In genomic region chr10:39267236-39267635, GRCm38 (mm10) we compare ENCODE assay signal across 9 mouse cellular contexts.
DNase-seq lines count a peak whose midpoint lies in the region; ATAC-seq and TF ChIP-seq lines count a peak whose summit lies in the region.
"Had no signal": no experiment of that assay in that cellular context is flagged by ENCODE, and none has a peak within 500 bp of the region (broad histone marks: within the 10 kb centered on the region; RNA-seq: fewer than 3 reads in every experiment).

No protein-coding gene starts in this region.

- H3K27me3 ChIP-seq in heart, embryonic 11.5 days (ENCODE audit: control insufficient read depth, insufficient read depth, low read length), result no peaks in the 10 kb centered on the region
- H3K27me3 ChIP-seq in CH12.LX (replicated peaks), result no peaks in the 10 kb centered on the region
- H3K27me3 ChIP-seq: liver, embryonic 13.5 days had no signal

- dilution Hi-C loops in CH12.LX (cut with MboI; ENCODE audit: extremely low pct_ligation_motif_present, extremely low pct_unique_long_range_greater_than_20kb, low sequenced_read_pairs), result no loop called here

- H3K4me1 ChIP-seq in heart, embryonic 11.5 days (ENCODE audit: control insufficient read depth, insufficient read depth, low read length), result peaks cover 16% of the 10 kb centered on the region
- peaks cover 4 to 39% of the 10 kb centered on the region in 2 experiments; a peak in 3 of 4 replicates for H3K4me1 ChIP-seq in CH12.LX (ENCODE audit: control insufficient read depth in 1 of 2, insufficient read depth in 2 of 2)
- peaks cover 50% of the 10 kb centered on the region for H3K4me1 ChIP-seq in bone marrow macrophage, adult 2 months (ENCODE audit: control insufficient read depth, insufficient read depth, low read length)
- H3K4me1 ChIP-seq: liver, embryonic 13.5 days had no signal

- no peak for TF ChIP-seq CTCF in layer of hippocampus, adult 2 months (conservative IDR thresholded peaks at IDR 0.05)
- TF ChIP-seq CTCF in CH12.LX (conservative IDR thresholded peaks at IDR 0.05 in 1 of 2, IDR thresholded peaks at IDR 0.05 in 1 of 2; ENCODE audit: low read depth in 2 of 2, low read length in 2 of 2), result no peak
- TF ChIP-seq CTCF in bone marrow macrophage, adult 2 months (IDR thresholded peaks at IDR 0.05; ENCODE audit: low read depth, low read length), result no peak

- H3K4me3 ChIP-seq in heart, embryonic 11.5 days (ENCODE audit: low read depth, low read length), result no peak overlapping the region
- H3K4me3 ChIP-seq in layer of hippocampus, adult 2 months, result peak overlapping the region; percentile 8; the same call in 1 of the 2 replicates
- no peak overlapping the region for H3K4me3 ChIP-seq in CH12.LX (replicated peaks in 1 of 3; ENCODE audit: low read depth in 2 of 3, low read length in 2 of 3, poor library complexity in 1 of 3)
- H3K4me3 ChIP-seq in bone marrow macrophage, adult 2 months (ENCODE audit: insufficient read depth, low read length), result no peak overlapping the region
- H3K4me3 ChIP-seq: liver, embryonic 13.5 days had no signal

- no peaks in the 10 kb centered on the region for H3K9me3 ChIP-seq in heart, embryonic 11.5 days (replicated peaks; ENCODE audit: control insufficient read depth, low read length)
- H3K9me3 ChIP-seq in CH12.LX (replicated peaks; ENCODE audit: low read length), result no peaks in the 10 kb centered on the region
- H3K9me3 ChIP-seq: liver, embryonic 13.5 days had no signal

- 85% methylated on average over 6 of the region's 6 CpGs for WGBS in heart, embryonic 11.5 days (ENCODE audit: insufficient replicate concordance)

- no peak for TF ChIP-seq EP300 in CH12.LX (IDR thresholded peaks at IDR 0.05; ENCODE audit: low read length)

- in situ Hi-C loops in CH12.LX (cut with MboI; ENCODE audit: low pct_ligation_motif_present, low pct_unique_long_range_greater_than_20kb, low sequenced_read_pairs), result no loop called here

- no peak for TF ChIP-seq POLR2A in CH12.LX (IDR thresholded peaks at IDR 0.05; ENCODE audit: low read depth, low read length)
- no peak for TF ChIP-seq POLR2A in bone marrow macrophage, adult 2 months (IDR thresholded peaks at IDR 0.05; ENCODE audit: borderline replicate concordance, low read depth, low read length)

- no peak for DNase-seq in heart, adult 8-10 months (ENCODE audit: low spot score)
- no peak for DNase-seq in layer of hippocampus, adult 2 months (ENCODE audit: low spot score in 2 of 2)
- no peak for DNase-seq in layer of hippocampus, adult 9-10 months (ENCODE audit: low spot score)
- DNase-seq in CH12.LX (ENCODE audit: extremely low read depth) (no peak), adipocyte (ENCODE audit: low spot score) (no peak)
- DNase-seq: liver, embryonic 13.5 days had no signal

- no peak overlapping the region for H3K9ac ChIP-seq in heart, embryonic 11.5 days (ENCODE audit: low read depth, low read length)
- H3K9ac ChIP-seq in CH12.LX (ENCODE audit: insufficient read depth, low read depth), result peak overlapping the region; percentile 12; the same call in 1 of the 2 replicates
- H3K9ac ChIP-seq: liver, embryonic 13.5 days had no signal

- peak overlapping the region; percentile 46; the same call in 1 of the 2 replicates for H3K27ac ChIP-seq in heart, embryonic 11.5 days (ENCODE audit: low read depth, low read length)
- peak overlapping the region; percentile 55; the same call in 1 of the 2 replicates for H3K27ac ChIP-seq in layer of hippocampus, adult 2 months
- H3K27ac ChIP-seq in CH12.LX (ENCODE audit: insufficient read depth, low read depth), result no peak overlapping the region
- peak overlapping the region; percentile 82 for H3K27ac ChIP-seq in bone marrow macrophage, adult 2 months (ENCODE audit: insufficient read depth, low read depth, low read length)
- H3K27ac ChIP-seq: liver, embryonic 13.5 days had no signal

- TF ChIP-seq RAD21 in CH12.LX (IDR thresholded peaks at IDR 0.05; ENCODE audit: low read depth, low read length), result no peak

- H3K36me3 ChIP-seq in heart, embryonic 11.5 days (ENCODE audit: control insufficient read depth, insufficient read depth, low read length), result no peaks in the 10 kb centered on the region
- no peaks in the 10 kb centered on the region for H3K36me3 ChIP-seq in CH12.LX (replicated peaks in 1 of 2; ENCODE audit: control insufficient read depth in 1 of 2, insufficient read depth in 1 of 2, low read length in 1 of 2)
- H3K36me3 ChIP-seq: liver, embryonic 13.5 days had no signal

- no peak overlapping the region for H3K4me2 ChIP-seq in heart, embryonic 11.5 days
- 0 out of 2 replicates have a peak overlapping the region, but pooled peaks have one; percentile 85 for H3K4me2 ChIP-seq in CH12.LX (ENCODE audit: insufficient read depth, low read depth, poor library complexity, severe bottlenecking)
- H3K4me2 ChIP-seq: liver, embryonic 13.5 days; midbrain, embryonic 11.5 days had no signal

- H3K79me2 ChIP-seq in CH12.LX (replicated peaks; ENCODE audit: control insufficient read depth, extremely low read depth, insufficient read depth, poor library complexity, severe bottlenecking), result no peaks in the 10 kb centered on the region

- ATAC-seq in heart, embryonic 11.5 days (replicated peaks; ENCODE audit: insufficient number of reproducible peaks, low FRiP score, low TSS enrichment), result no peak

TF ChIP-seq in CH12.LX, 34 proteins besides CTCF, POLR2A, EP300 and RAD21:
- no peak for TF ChIP-seq UBTF (IDR thresholded peaks at IDR 0.05; ENCODE audit: low read depth, low read length)
- no peak for TF ChIP-seq POLR2AphosphoS2 (IDR thresholded peaks at IDR 0.05; ENCODE audit: low read depth, low read length)
- TF ChIP-seq E2F4 (IDR thresholded peaks at IDR 0.05; ENCODE audit: insufficient replicate concordance, low read depth, low read length), result no peak
- TF ChIP-seq TBP (conservative IDR thresholded peaks at IDR 0.05; ENCODE audit: low read depth, low read length), result no peak
- no peak for TF ChIP-seq ZNF384 (IDR thresholded peaks at IDR 0.05; ENCODE audit: low read depth, low read length)
- no peak for TF ChIP-seq PAX5 (IDR thresholded peaks at IDR 0.05; ENCODE audit: low read length)
- no peak for TF ChIP-seq GABPA (IDR thresholded peaks at IDR 0.05; ENCODE audit: insufficient replicate concordance, low read depth, low read length)
- no peak for TF ChIP-seq JUND (conservative IDR thresholded peaks at IDR 0.05; ENCODE audit: low read depth, low read length)
- no peak for TF ChIP-seq TCF12 (IDR thresholded peaks at IDR 0.05; ENCODE audit: low read depth, low read length)
- TF ChIP-seq MAZ (IDR thresholded peaks at IDR 0.05; ENCODE audit: low read depth, low read length), result no peak
- TF ChIP-seq KAT2A (IDR thresholded peaks at IDR 0.05; ENCODE audit: insufficient replicate concordance, low read length), result no peak
- no peak for TF ChIP-seq ETS1 (conservative IDR thresholded peaks at IDR 0.05; ENCODE audit: low read depth, low read length)
- no peak for TF ChIP-seq USF2 (conservative IDR thresholded peaks at IDR 0.05; ENCODE audit: low read depth, low read length)
- no peak for TF ChIP-seq BHLHE40 (IDR thresholded peaks at IDR 0.05; ENCODE audit: low read depth, low read length)
- TF ChIP-seq ZMIZ1 (IDR thresholded peaks at IDR 0.05; ENCODE audit: low read depth, low read length), result no peak
- no peak for TF ChIP-seq MEF2A (IDR thresholded peaks at IDR 0.05; ENCODE audit: borderline replicate concordance, low read depth, low read length)
- TF ChIP-seq CHD2 (IDR thresholded peaks at IDR 0.05; ENCODE audit: low read length), result no peak
- no peak for TF ChIP-seq SIN3A (IDR thresholded peaks at IDR 0.05; ENCODE audit: low read length)
- no peak for TF ChIP-seq CHD1 (IDR thresholded peaks at IDR 0.05; ENCODE audit: low read depth, low read length)
- no peak for TF ChIP-seq MAFK (IDR thresholded peaks at IDR 0.05; ENCODE audit: insufficient replicate concordance, low read length)
TF ChIP-seq in CH12.LX: peak in this region for 0.
